Mouse (Mus musculus): ENCODE data around the gene Snn. TPM values are rescaled to one million over a fixed set of nuclear protein-coding genes. Genes with fewer than 3 reads are reported as not detected.

The Snn gene
- total and polyA plus RNA-seq, 3 experiments: 34.0 to 93.8 (median 53.1) TPM

- H3K4me1 ChIP-seq (ENCODE audit: control insufficient read depth in 1 of 2, insufficient read depth in 2 of 2): peaks cover 11 to 77% of the 10 kb centered on the region in 2 experiments
- H3K9me3 ChIP-seq (replicated peaks; ENCODE audit: low read length): no peaks in the 10 kb centered on the region
- no peak overlapping the region for H3K27ac ChIP-seq (ENCODE audit: insufficient read depth, low read depth)
- peaks cover 2% of the 10 kb centered on the region; the same call in 1 of the 2 replicates for H3K79me2 ChIP-seq (replicated peaks; ENCODE audit: control insufficient read depth, extremely low read depth, insufficient read depth, poor library complexity, severe bottlenecking)
- no peak overlapping the region for H3K4me2 ChIP-seq (ENCODE audit: insufficient read depth, low read depth, poor library complexity, severe bottlenecking)
- H3K27me3 ChIP-seq (replicated peaks): no peaks in the 10 kb centered on the region
- TF ChIP-seq USF2 (conservative IDR thresholded peaks at IDR 0.05; ENCODE audit: low read depth, low read length): no peak
- no peak for TF ChIP-seq NELFE (IDR thresholded peaks at IDR 0.05; ENCODE audit: low read depth, low read length)
- TF ChIP-seq JUN (IDR thresholded peaks at IDR 0.05; ENCODE audit: insufficient read depth, low read depth, low read length): no peak
- TF ChIP-seq MAFK (IDR thresholded peaks at IDR 0.05; ENCODE audit: insufficient replicate concordance, low read length): no peak
- TF ChIP-seq UBTF (IDR thresholded peaks at IDR 0.05; ENCODE audit: low read depth, low read length): no peak
- TF ChIP-seq MAX (IDR thresholded peaks at IDR 0.05; ENCODE audit: low read length): no peak
- TF ChIP-seq NRF1 (IDR thresholded peaks at IDR 0.05; ENCODE audit: low read depth, low read length): no peak
- TF ChIP-seq SIN3A (IDR thresholded peaks at IDR 0.05; ENCODE audit: low read length): no peak
- TF ChIP-seq ZC3H11A (IDR thresholded peaks at IDR 0.05; ENCODE audit: low read depth, low read length): no peak
- no peak for TF ChIP-seq RAD21 (IDR thresholded peaks at IDR 0.05; ENCODE audit: low read depth, low read length)
- no peak for TF ChIP-seq TCF12 (IDR thresholded peaks at IDR 0.05; ENCODE audit: low read depth, low read length)
- no peak for TF ChIP-seq ELF1 (IDR thresholded peaks at IDR 0.05; ENCODE audit: low read depth, low read length)
- no peak for TF ChIP-seq USF1 (IDR thresholded peaks at IDR 0.05; ENCODE audit: low read depth, low read length)
- TF ChIP-seq MYC (IDR thresholded peaks at IDR 0.05; ENCODE audit: low read depth, low read length): no peak
- TF ChIP-seq MAZ (IDR thresholded peaks at IDR 0.05; ENCODE audit: low read depth, low read length): no peak
- TF ChIP-seq RCOR1 (conservative IDR thresholded peaks at IDR 0.05; ENCODE audit: low read depth, low read length): no peak
- no peak for TF ChIP-seq JUND (conservative IDR thresholded peaks at IDR 0.05; ENCODE audit: low read depth, low read length)
- dilution Hi-C loops (cut with MboI; ENCODE audit: extremely low pct_ligation_motif_present, extremely low pct_unique_long_range_greater_than_20kb, low sequenced_read_pairs): no loop called here
- H3K4me3 ChIP-seq (replicated peaks in 1 of 3; ENCODE audit: low read depth in 2 of 3, low read length in 2 of 3, poor library complexity in 1 of 3): no peak overlapping the region
- peaks cover 74 to 99% of the 10 kb centered on the region in 2 experiments for H3K36me3 ChIP-seq (replicated peaks in 1 of 2; ENCODE audit: control insufficient read depth in 1 of 2, insufficient read depth in 1 of 2, low read length in 1 of 2)
- no peak overlapping the region for H3K9ac ChIP-seq (ENCODE audit: insufficient read depth, low read depth)
- in situ Hi-C loops (cut with MboI; ENCODE audit: low pct_ligation_motif_present, low pct_unique_long_range_greater_than_20kb, low sequenced_read_pairs): no loop called here
- no peak for DNase-seq (ENCODE audit: extremely low read depth)
Observed at GRCm38 (mm10) chr16:11084181-11084580, 23.4 kb downstream of the Snn start.

GRCm38 (mm10) chr16:11086299-11086698 lies 25.6 kb downstream of the Snn start:
- DNase-seq (ENCODE audit: extremely low read depth): no peak
- Histone ChIP-seq H3K9ac (ENCODE audit: insufficient read depth, low read depth) (no peak overlapping the region), H3K4me1 (ENCODE audit: control insufficient read depth in 1 of 2, insufficient read depth in 2 of 2) (peaks cover 11 to 76% of the 10 kb centered on the region in 2 experiments), H3K4me3 (replicated peaks in 1 of 3; ENCODE audit: low read depth in 2 of 3, low read length in 2 of 3, poor library complexity in 1 of 3) (no peak overlapping the region), H3K27me3 (replicated peaks) (no peaks in the 10 kb centered on the region), H3K9me3 (replicated peaks; ENCODE audit: low read length) (no peaks in the 10 kb centered on the region), H3K36me3 (replicated peaks in 1 of 2; ENCODE audit: control insufficient read depth in 1 of 2, insufficient read depth in 1 of 2, low read length in 1 of 2) (peaks cover 72 to 98% of the 10 kb centered on the region in 2 experiments), H3K4me2 (ENCODE audit: insufficient read depth, low read depth, poor library complexity, severe bottlenecking) (no peak overlapping the region), H3K79me2 (replicated peaks; ENCODE audit: control insufficient read depth, extremely low read depth, insufficient read depth, poor library complexity, severe bottlenecking) (0 out of 2 replicates have a peak, but pooled peaks cover 2% of the 10 kb centered on the region), H3K27ac (ENCODE audit: insufficient read depth, low read depth) (no peak overlapping the region)
- in situ Hi-C loops (cut with MboI; ENCODE audit: low pct_ligation_motif_present, low pct_unique_long_range_greater_than_20kb, low sequenced_read_pairs): no loop called here
- no peak for TF ChIP-seq USF2 (conservative IDR thresholded peaks at IDR 0.05; ENCODE audit: low read depth, low read length)
- TF ChIP-seq POLR2AphosphoS2 (IDR thresholded peaks at IDR 0.05; ENCODE audit: low read depth, low read length): no peak
- no peak for TF ChIP-seq MAX (IDR thresholded peaks at IDR 0.05; ENCODE audit: low read length)
- TF ChIP-seq CHD2 (IDR thresholded peaks at IDR 0.05; ENCODE audit: low read length): no peak
- TF ChIP-seq MYC (IDR thresholded peaks at IDR 0.05; ENCODE audit: low read depth, low read length): no peak
- no peak for TF ChIP-seq MEF2A (IDR thresholded peaks at IDR 0.05; ENCODE audit: borderline replicate concordance, low read depth, low read length)
- no peak for TF ChIP-seq ELF1 (IDR thresholded peaks at IDR 0.05; ENCODE audit: low read depth, low read length)
- no peak for TF ChIP-seq NELFE (IDR thresholded peaks at IDR 0.05; ENCODE audit: low read depth, low read length)
- TF ChIP-seq ZMIZ1 (IDR thresholded peaks at IDR 0.05; ENCODE audit: low read depth, low read length): no peak
- no peak for TF ChIP-seq JUND (conservative IDR thresholded peaks at IDR 0.05; ENCODE audit: low read depth, low read length)
- no peak for TF ChIP-seq SIN3A (IDR thresholded peaks at IDR 0.05; ENCODE audit: low read length)
- no peak for TF ChIP-seq UBTF (IDR thresholded peaks at IDR 0.05; ENCODE audit: low read depth, low read length)
- TF ChIP-seq HCFC1 (IDR thresholded peaks at IDR 0.05; ENCODE audit: low read depth, low read length): no peak
- TF ChIP-seq EP300 (IDR thresholded peaks at IDR 0.05; ENCODE audit: low read length): no peak
- TF ChIP-seq E2F4 (IDR thresholded peaks at IDR 0.05; ENCODE audit: insufficient replicate concordance, low read depth, low read length): no peak
- no peak for TF ChIP-seq ZC3H11A (IDR thresholded peaks at IDR 0.05; ENCODE audit: low read depth, low read length)
- TF ChIP-seq MAFK (IDR thresholded peaks at IDR 0.05; ENCODE audit: insufficient replicate concordance, low read length): no peak
- TF ChIP-seq NRF1 (IDR thresholded peaks at IDR 0.05; ENCODE audit: low read depth, low read length): no peak
- TF ChIP-seq RAD21 (IDR thresholded peaks at IDR 0.05; ENCODE audit: low read depth, low read length): no peak
- TF ChIP-seq JUN (IDR thresholded peaks at IDR 0.05; ENCODE audit: insufficient read depth, low read depth, low read length): no peak
- dilution Hi-C loops (cut with MboI; ENCODE audit: extremely low pct_ligation_motif_present, extremely low pct_unique_long_range_greater_than_20kb, low sequenced_read_pairs): no loop called here

All from CH12.LX (cell line).